Mouse (Mus musculus) brain, adult 10 weeks (tissue): ENCODE data around the gene Reps1. TPM values are rescaled to one million over a fixed set of nuclear protein-coding genes. Genes with fewer than 3 reads are reported as not detected.

Experiments used
- polyA plus RNA-seq: library from polyadenylated mRNA; stranded (reverse); fragments of 350-450 nt; fragmentation: Illumina TruSeq; extraction: RNeasy Lipid Tissue Mini Kit (QIAGEN cat#74804); gene quantifications from one replicate; pipeline ENCODE4 v1.2.3, GENCODE M21; 2015; ENCODE audit warnings: low read depth, low replicate concordance

The Reps1 gene
- polyA plus RNA-seq, result 54.2 TPM

DNA sequence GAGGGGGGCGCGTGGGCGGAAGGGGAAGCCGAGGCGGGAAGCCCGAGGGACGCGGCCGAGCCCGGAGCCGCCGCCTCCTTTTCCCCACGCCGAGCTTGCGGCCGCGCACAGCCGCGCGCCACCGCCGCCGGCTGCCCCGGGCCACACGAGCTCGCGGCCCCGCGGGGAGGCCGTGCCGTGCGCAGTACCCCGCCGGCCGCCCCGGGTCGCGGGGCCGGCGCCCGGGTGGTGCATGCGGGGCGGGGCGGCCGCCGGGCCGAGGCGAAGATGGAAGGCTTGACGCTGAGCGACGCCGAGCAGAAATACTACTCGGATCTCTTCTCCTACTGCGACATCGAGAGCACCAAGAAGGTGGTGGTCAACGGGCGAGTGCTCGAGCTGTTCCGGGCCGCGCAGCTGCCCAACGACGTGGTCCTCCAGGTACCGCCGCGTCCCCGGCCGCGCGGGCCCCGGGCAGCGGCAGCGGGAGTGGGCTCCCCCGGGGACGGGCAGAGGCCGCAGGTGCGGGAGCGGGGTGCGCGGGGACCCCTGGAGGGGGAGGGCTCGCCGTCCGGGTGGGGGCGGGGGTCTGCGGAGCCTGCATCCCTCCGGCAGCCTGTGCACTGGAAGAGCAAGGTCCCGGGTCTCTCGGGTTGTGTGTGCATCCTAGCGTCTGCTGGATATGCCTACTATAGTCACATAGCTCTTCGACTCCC, at the start of gene Reps1:
Gene Reps1 (plus strand): TSS at position 166 of the 695 bp plus-strand sequence.

GRCm38 (mm10) chr10:18022741-18023347, 32.8 kb upstream of the Reps1 start, which contains the start of gene Abracl:
Gene Abracl, minus strand, starts transcription at chr10:18023288.

Other genes starting within 250 kb of the Reps1 start
- gene Heca, start 107.8 kb upstream of the Reps1 start, polyA plus RNA-seq, result 20.3 TPM
- 41.4 TPM for gene Abracl, start 32.6 kb upstream of the Reps1 start, polyA plus RNA-seq
- 0.25 TPM for gene Ect2l, start 155.0 kb downstream of the Reps1 start, polyA plus RNA-seq
- 49.7 TPM for gene Ccdc28a, start 179.1 kb downstream of the Reps1 start, polyA plus RNA-seq